Mouse (Mus musculus): ENCODE data around the gene Lrrc75b. TPM values are rescaled to one million over a fixed set of nuclear protein-coding genes. Genes with fewer than 3 reads are reported as not detected.

Lrrc75b gene
- polyA plus RNA-seq, 1 experiment from 2014 or later, result 2.2 TPM

GRCm38 (mm10) chr10:75501641-75502040 is 58.5 kb downstream of the Lrrc75b start:
- no peak for ATAC-seq (ENCODE audit: insufficient number of reproducible peaks, insufficient read depth, low FRiP score, low read depth)
- Histone ChIP-seq H3K4me2 (replicated peaks; ENCODE audit: low read depth, low read length) (no peak overlapping the region), H3K36me3 (ENCODE audit: control insufficient read depth, insufficient read depth, low read length) (0 out of 2 replicates have a peak, but pooled peaks cover 3% of the 10 kb centered on the region), H3K9me3 (ENCODE audit: control insufficient read depth, low read depth, low read length) (no peaks in the 10 kb centered on the region), H3K27me3 (ENCODE audit: control insufficient read depth, insufficient read depth, low read length) (no peaks in the 10 kb centered on the region), H3K4me1 (ENCODE audit: control insufficient read depth, insufficient read depth, low read length) (no peaks in the 10 kb centered on the region), H3K4me3 (ENCODE audit: low read depth, low read length) (no peak overlapping the region), H3K27ac (ENCODE audit: low read length) (no peak overlapping the region), H3K9ac (replicated peaks; ENCODE audit: low read depth, low read length) (no peak overlapping the region)
- 91% methylated on average over 1 of the region's 1 CpGs for WGBS

GRCm38 (mm10) chr10:75500345-75500744 is 59.8 kb downstream of the Lrrc75b start:
- Histone ChIP-seq H3K36me3 (ENCODE audit: control insufficient read depth, insufficient read depth, low read length) (no peaks in the 10 kb centered on the region), H3K27ac (ENCODE audit: low read length) (no peak overlapping the region), H3K4me2 (replicated peaks; ENCODE audit: low read depth, low read length) (no peak overlapping the region), H3K4me1 (ENCODE audit: control insufficient read depth, insufficient read depth, low read length) (no peaks in the 10 kb centered on the region), H3K4me3 (ENCODE audit: low read depth, low read length) (no peak overlapping the region), H3K27me3 (ENCODE audit: control insufficient read depth, insufficient read depth, low read length) (no peaks in the 10 kb centered on the region), H3K9me3 (ENCODE audit: control insufficient read depth, low read depth, low read length) (no peaks in the 10 kb centered on the region), H3K9ac (replicated peaks; ENCODE audit: low read depth, low read length) (no peak overlapping the region)
- ATAC-seq (ENCODE audit: insufficient number of reproducible peaks, insufficient read depth, low FRiP score, low read depth), result no peak
- 40% methylated on average over 7 of the region's 7 CpGs for WGBS

Other genes with a start within 250 kb of the Lrrc75b start
- 3.8 and 4.9 TPM in 2 replicates for gene Adora2a, start 243.5 kb downstream of the Lrrc75b start, polyA plus RNA-seq (2014; fragmentation: Nextera tagmentation; extraction: Ambion mirVana)
- gene Upb1, start 159.2 kb downstream of the Lrrc75b start, polyA plus RNA-seq (2014; fragmentation: Nextera tagmentation; extraction: Ambion mirVana), result 0.95 and 2.5 TPM in 2 replicates
- gene Snrpd3, start 42.8 kb downstream of the Lrrc75b start, polyA plus RNA-seq (2014; fragmentation: Nextera tagmentation; extraction: Ambion mirVana), result 141 and 151 TPM in 2 replicates
- 29.9 and 30.5 TPM in 2 replicates for gene Gucd1, start 42.4 kb downstream of the Lrrc75b start, polyA plus RNA-seq (2014; fragmentation: Nextera tagmentation; extraction: Ambion mirVana)
- 3.1 and 3.8 TPM in 2 replicates for gene Ggt1, start 1.3 kb upstream of the Lrrc75b start, polyA plus RNA-seq (2014; fragmentation: Nextera tagmentation; extraction: Ambion mirVana)
- gene Ggt5, start 29.0 kb upstream of the Lrrc75b start, polyA plus RNA-seq (2014; fragmentation: Nextera tagmentation; extraction: Ambion mirVana), result 4.1 and 5.2 TPM in 2 replicates
- 8.3 and 10.2 TPM in 2 replicates for gene Susd2, start 83.7 kb upstream of the Lrrc75b start, polyA plus RNA-seq (2014; fragmentation: Nextera tagmentation; extraction: Ambion mirVana)
- gene Cabin1, start 204.0 kb upstream of the Lrrc75b start, polyA plus RNA-seq (2014; fragmentation: Nextera tagmentation; extraction: Ambion mirVana), result 42.7 and 49.0 TPM in 2 replicates
- 65.3 and 65.5 TPM in 2 replicates for gene Ddt, start 213.1 kb upstream of the Lrrc75b start, polyA plus RNA-seq (2014; fragmentation: Nextera tagmentation; extraction: Ambion mirVana)
- not detected in 2 replicates for gene Gm20441, start 220.6 kb upstream of the Lrrc75b start, polyA plus RNA-seq (2014; fragmentation: Nextera tagmentation; extraction: Ambion mirVana)
- 46.5 and 48.5 TPM in 2 replicates for gene Gstt3, start 221.1 kb upstream of the Lrrc75b start, polyA plus RNA-seq (2014; fragmentation: Nextera tagmentation; extraction: Ambion mirVana)
- 11.6 and 12.6 TPM in 2 replicates for gene Gstt1, start 238.3 kb upstream of the Lrrc75b start, polyA plus RNA-seq (2014; fragmentation: Nextera tagmentation; extraction: Ambion mirVana)

Measured in stomach, embryonic 14.5 days (tissue).